Mouse (Mus musculus): ENCODE measurements around the gene Cd302.
A peak's percentile ranks its signal among the peaks of the same experiment; 100 is the strongest.

Cd302 gene

GRCm38 (mm10) chr2:60284467-60284821 lies at the start of gene Cd302:
Cd302 (minus strand) TSS chr2:60284488.
- DNase-seq (ENCODE audit: low spot score), result no peak

GRCm38 (mm10) chr2:60328641-60329040 lies 44.4 kb upstream of the Cd302 start:
- no peak for DNase-seq (ENCODE audit: low spot score)

GRCm38 (mm10) chr2:60327581-60327980 lies 43.3 kb upstream of the Cd302 start:
- DNase-seq (ENCODE audit: low spot score), result no peak

GRCm38 (mm10) chr2:60326948-60327347 lies 42.7 kb upstream of the Cd302 start:
- DNase-seq (ENCODE audit: low spot score), result no peak

- no peak for DNase-seq (ENCODE audit: low spot score)
These were observed 39.1 kb upstream of the Cd302 start for GRCm38 (mm10) chr2:60323411-60323810.

GRCm38 (mm10) chr2:60322031-60322726 lies 37.9 kb upstream of the Cd302 start:
- DNase-seq (ENCODE audit: low spot score), result no peak

GRCm38 (mm10) chr2:60303796-60304195 lies 19.5 kb upstream of the Cd302 start:
- no peak for DNase-seq (ENCODE audit: low spot score)

- DNase-seq (ENCODE audit: low spot score), result no peak
These were observed 15.0 kb upstream of the Cd302 start for GRCm38 (mm10) chr2:60299323-60299722.

GRCm38 (mm10) chr2:60298266-60298665 lies 14.0 kb upstream of the Cd302 start:
- no peak for DNase-seq (ENCODE audit: low spot score)

GRCm38 (mm10) chr2:60291381-60291780 lies 7.1 kb upstream of the Cd302 start:
- DNase-seq (ENCODE audit: low spot score), result no peak

- no peak for DNase-seq (ENCODE audit: low spot score)
These were observed 5.2 kb upstream of the Cd302 start for GRCm38 (mm10) chr2:60289451-60289850.

- DNase-seq (ENCODE audit: low spot score), result no peak
These were observed 4.3 kb upstream of the Cd302 start for GRCm38 (mm10) chr2:60288606-60289005.

GRCm38 (mm10) chr2:60285107-60285617 lies 874 bp upstream of the Cd302 start:
- no peak for DNase-seq (ENCODE audit: low spot score)

GRCm38 (mm10) chr2:60283751-60284466 lies 379 bp downstream of the Cd302 start:
- DNase-seq (ENCODE audit: low spot score), result peak; percentile 57

- DNase-seq (ENCODE audit: low spot score), result no peak
These were observed 1.0 kb downstream of the Cd302 start for GRCm38 (mm10) chr2:60283208-60283750.

GRCm38 (mm10) chr2:60282625-60283024 lies 1.7 kb downstream of the Cd302 start:
- no peak for DNase-seq (ENCODE audit: low spot score)

GRCm38 (mm10) chr2:60278627-60279026 lies 5.7 kb downstream of the Cd302 start:
- DNase-seq (ENCODE audit: low spot score), result no peak

GRCm38 (mm10) chr2:60269856-60270479 lies 14.3 kb downstream of the Cd302 start:
- peak; percentile 64 for DNase-seq (ENCODE audit: low spot score)

- no peak for DNase-seq (ENCODE audit: low spot score)
These were observed 16.7 kb downstream of the Cd302 start for GRCm38 (mm10) chr2:60267567-60267966.

- DNase-seq (ENCODE audit: low spot score), result no peak
These were observed 23.5 kb downstream of the Cd302 start for GRCm38 (mm10) chr2:60260621-60261350.

- no peak for DNase-seq (ENCODE audit: low spot score)
These were observed 25.1 kb downstream of the Cd302 start for GRCm38 (mm10) chr2:60259186-60259585.

- no peak for DNase-seq (ENCODE audit: low spot score)
These were observed 27.5 kb downstream of the Cd302 start for GRCm38 (mm10) chr2:60256751-60257150.
